Mouse (Mus musculus): Measurements from ENCODE around the gene Tgtp1. TPM values are rescaled to one million over a fixed set of nuclear protein-coding genes. Genes with fewer than 3 reads are reported as not detected.
"Not testable (repeated sequence)": the region's sequence is repeated elsewhere in the genome, so short reads cannot be mapped to it uniquely, and the experiment has no call there.

The Tgtp1 gene
- polyA plus RNA-seq, 1 experiment, result 1.7 TPM

DNA sequence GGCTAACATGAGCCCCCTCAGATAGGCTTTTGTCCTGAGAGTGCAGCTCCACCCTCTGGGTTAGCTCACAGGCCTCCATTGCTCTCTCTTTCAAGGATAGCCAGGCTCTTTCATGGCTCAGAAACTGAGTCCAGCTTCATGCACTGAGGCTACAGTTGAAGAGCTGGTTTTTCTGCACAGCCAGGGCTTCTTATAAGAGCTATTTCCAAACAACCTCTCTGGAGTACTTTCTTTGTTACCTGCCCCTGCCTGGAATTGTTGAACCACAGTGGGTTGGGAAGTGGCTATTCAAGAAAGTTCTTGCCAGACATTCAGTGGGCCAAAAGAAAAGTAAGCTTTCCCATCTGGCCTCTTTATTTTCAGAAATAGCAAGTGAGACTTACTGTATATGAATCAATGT, 54.7 kb downstream of the Tgtp1 start:
- not testable (repeated sequence) for H3K4me3 ChIP-seq (replicated peaks; ENCODE audit: extremely low read depth, low read depth, low read length); H3K4me1 ChIP-seq (ENCODE audit: control insufficient read depth, insufficient read depth, low read length); DNase-seq

Other genes starting within 250 kb of the Tgtp1 start
- gene Rack1, start 193.8 kb downstream of the Tgtp1 start, polyA plus RNA-seq (2012; rRNA removed), result 1,286 and 1,489 TPM in 2 replicates
- 28.9 and 32.4 TPM in 2 replicates for gene Trim41, start 176.8 kb downstream of the Tgtp1 start, polyA plus RNA-seq (2012; rRNA removed)
- 7.8 and 11.6 TPM in 2 replicates for gene Trim7, start 168.0 kb downstream of the Tgtp1 start, polyA plus RNA-seq (2012; rRNA removed)
- 5.3 TPM in 2 replicates for gene Gm12184, start 167.5 kb downstream of the Tgtp1 start, polyA plus RNA-seq (2012; rRNA removed)
- 7.3 and 11.5 TPM in 2 replicates for gene Irgm1, start 122.5 kb downstream of the Tgtp1 start, polyA plus RNA-seq (2012; rRNA removed)
- gene Gm5431, start 92.0 kb downstream of the Tgtp1 start, polyA plus RNA-seq (2012; rRNA removed), result 0.43 and 0.66 TPM in 2 replicates
- gene Psme2b, start 48.0 kb downstream of the Tgtp1 start, polyA plus RNA-seq (2012; rRNA removed), result 5.3 and 8.4 TPM in 2 replicates
- 0.18 and 0.66 TPM in 2 replicates for gene Olfr56, start 15.3 kb downstream of the Tgtp1 start, polyA plus RNA-seq (2012; rRNA removed)
- gene 9930111J21Rik1, start 14.8 kb downstream of the Tgtp1 start, polyA plus RNA-seq (2012; rRNA removed), result 7.4 and 7.6 TPM in 2 replicates
- gene Gm12185, start 1.9 kb downstream of the Tgtp1 start, polyA plus RNA-seq (2012; rRNA removed), result 0.58 and 0.62 TPM in 2 replicates
- 3.6 and 5.3 TPM in 2 replicates for gene 9930111J21Rik2, start 57.1 kb upstream of the Tgtp1 start, polyA plus RNA-seq (2012; rRNA removed)
- gene Tgtp2, start 70.0 kb upstream of the Tgtp1 start, polyA plus RNA-seq (2012; rRNA removed), result 10.5 and 17.6 TPM in 2 replicates
- 7.4 and 12.7 TPM in 2 replicates for gene Ifi47, start 82.4 kb upstream of the Tgtp1 start, polyA plus RNA-seq (2012; rRNA removed)
- gene Olfr1396, start 120.7 kb upstream of the Tgtp1 start, polyA plus RNA-seq (2012; rRNA removed), result 0.17 and 0.26 TPM in 2 replicates
- gene Olfr1395, start 148.1 kb upstream of the Tgtp1 start, polyA plus RNA-seq (2012; rRNA removed), result not detected in 2 replicates
- gene Olfr1394, start 160.2 kb upstream of the Tgtp1 start, polyA plus RNA-seq (2012; rRNA removed), result not detected in 2 replicates
- gene Btnl9, start 193.0 kb upstream of the Tgtp1 start, polyA plus RNA-seq (2012; rRNA removed), result 1.6 and 2.1 TPM in 2 replicates
- gene Zfp62, start 209.1 kb upstream of the Tgtp1 start, polyA plus RNA-seq (2012; rRNA removed), result 1.5 and 3.0 TPM in 2 replicates

Measured in lung, adult 2 months (tissue).